Mouse (Mus musculus) embryonic facial prominence, embryonic 13.5 days (tissue): ENCODE measurements at regions not wholly inside any gene's neighbourhood (a gene's known extent, or its start where the extent isn't known, plus 50 kb on each side); places are given as distances from the start of the nearest gene placed in this dataset.
"Not testable (repeated sequence)": the region's sequence is repeated elsewhere in the genome, so short reads cannot be mapped to it uniquely, and the experiment has no call there.

Experiments
- ATAC-seq: fragments of 200-750 bp; cut with Nextera tagmentation; 2 replicates; pipeline ENCODE4 v1.8.0; 2017; ENCODE audit warnings: low read depth; ENCODE audit not compliant: insufficient number of reproducible peaks, insufficient read depth, low FRiP score, low TSS enrichment
- H3K27ac ChIP-seq: fragments of 300-500 bp; sonication (generic); 2 replicates; pipeline ENCODE4 v1.5.1; 2015; ENCODE audit warnings: moderate library complexity, mild to moderate bottlenecking, inconsistent platforms
- H3K27me3 ChIP-seq: fragments of 300-500 bp; sonication (generic); 2 replicates; pipeline ENCODE4 v1.6.1; 2015; ENCODE audit warnings: mild to moderate bottlenecking, inconsistent platforms
- H3K36me3 ChIP-seq: fragments of 300-500 bp; sonication (generic); 2 replicates; pipeline ENCODE4 v1.6.1; 2015; ENCODE audit warnings: mild to moderate bottlenecking, inconsistent platforms
- H3K4me1 ChIP-seq: fragments of 300-500 bp; sonication (generic); 2 replicates; pipeline ENCODE4 v1.6.1; 2015; ENCODE audit warnings: inconsistent platforms
- H3K4me2 ChIP-seq: fragments of 300-500 bp; sonication (generic); 2 replicates; pipeline ENCODE4 v1.6.1; 2015; ENCODE audit warnings: moderate library complexity, mild to moderate bottlenecking, inconsistent platforms
- H3K4me3 ChIP-seq: fragments of 300-500 bp; sonication (generic); 2 replicates; pipeline ENCODE4 v1.5.1; 2015; ENCODE audit warnings: mild to moderate bottlenecking, inconsistent platforms
- H3K9ac ChIP-seq: fragments of 300-500 bp; sonication (generic); 2 replicates; pipeline ENCODE4 v1.6.1; 2015; ENCODE audit warnings: mild to moderate bottlenecking, inconsistent platforms
- H3K9me3 ChIP-seq: fragments of 300-500 bp; sonication (generic); 2 replicates; pipeline ENCODE4 v1.6.1; 2016; ENCODE audit warnings: inconsistent platforms
- WGBS: fragments of 180-500 bp; shearing (Covaris S2); methylation state at CpG from one replicate; pipeline ENCODE4 v1.1.7; 2015; ENCODE audit warnings: mixed read lengths; 5-methylcytosine and 5-hydroxymethylcytosine counted together

GRCm38 (mm10) chr15:19242962-19243361 is 424.2 kb downstream of the Cdh10 start:
- H3K27ac ChIP-seq, H3K4me1 ChIP-seq, H3K27me3 ChIP-seq, H3K4me2 ChIP-seq, H3K36me3 ChIP-seq, ATAC-seq, H3K9me3 ChIP-seq, H3K4me3 ChIP-seq, H3K9ac ChIP-seq: not testable (repeated sequence)
- 63% methylated on average over 2 of the region's 2 CpGs for WGBS

GRCm38 (mm10) chr15:19247489-19247888 is 428.7 kb downstream of the Cdh10 start:
- H3K36me3 ChIP-seq, result no peaks in the 10 kb centered on the region
- no peak overlapping the region for H3K9ac ChIP-seq
- 84% methylated on average over 4 of the region's 4 CpGs for WGBS
- H3K4me2 ChIP-seq, result no peak overlapping the region
- H3K27ac ChIP-seq, result no peak overlapping the region
- no peaks in the 10 kb centered on the region for H3K27me3 ChIP-seq
- H3K9me3 ChIP-seq, result no peaks in the 10 kb centered on the region
- ATAC-seq, result no peak
- H3K4me1 ChIP-seq, result no peaks in the 10 kb centered on the region
- H3K4me3 ChIP-seq, result no peak overlapping the region

- H3K4me3 ChIP-seq, result 0 out of 2 replicates have a peak overlapping the region, but pooled peaks have one; percentile 18
- H3K27me3 ChIP-seq, result no peaks in the 10 kb centered on the region
- no peaks in the 10 kb centered on the region for H3K9me3 ChIP-seq
- H3K4me1 ChIP-seq, result no peaks in the 10 kb centered on the region
- H3K4me2 ChIP-seq, result no peak overlapping the region
- no peak overlapping the region for H3K27ac ChIP-seq
- H3K36me3 ChIP-seq, result no peaks in the 10 kb centered on the region
- H3K9ac ChIP-seq, result no peak overlapping the region
- 51% methylated on average over 10 of the region's 10 CpGs for WGBS
- no peak for ATAC-seq
These were observed 457.4 kb downstream of the Cdh10 start for GRCm38 (mm10) chr15:19275968-19276826.

- 79% methylated on average over 1 of the region's 1 CpGs for WGBS
- ATAC-seq, result no peak
- no peak overlapping the region for H3K4me3 ChIP-seq
These were observed 497.6 kb downstream of the Cdh10 start for GRCm38 (mm10) chr15:19316380-19316779.

GRCm38 (mm10) chr15:19356322-19356721 is 537.6 kb downstream of the Cdh10 start:
- WGBS, result 67% methylated on average over 1 of the region's 1 CpGs
- Histone ChIP-seq H3K9me3 (no peaks in the 10 kb centered on the region), H3K4me1 (no peaks in the 10 kb centered on the region), H3K36me3 (no peaks in the 10 kb centered on the region), H3K27ac (no peak overlapping the region), H3K4me2 (no peak overlapping the region), H3K9ac (no peak overlapping the region), H3K27me3 (no peaks in the 10 kb centered on the region), H3K4me3 (no peak overlapping the region)
- no peak for ATAC-seq

More at GRCm38 (mm10) chr15:19316380-19316779, 497.6 kb downstream of the Cdh10 start:
- Histone ChIP-seq H3K4me2 (no peak overlapping the region), H3K9ac (no peak overlapping the region), H3K27me3 (no peaks in the 10 kb centered on the region), H3K4me1 (no peaks in the 10 kb centered on the region), H3K36me3 (no peaks in the 10 kb centered on the region), H3K27ac (no peak overlapping the region), H3K9me3 (no peaks in the 10 kb centered on the region)

GRCm38 (mm10) chr15:19360650-19361049 is 541.9 kb downstream of the Cdh10 start:
- 31% methylated on average over 3 of the region's 3 CpGs for WGBS
- no peak overlapping the region for H3K27ac ChIP-seq
- H3K4me2 ChIP-seq, result no peak overlapping the region
- H3K27me3 ChIP-seq, result no peaks in the 10 kb centered on the region
- H3K4me1 ChIP-seq, result no peaks in the 10 kb centered on the region
- H3K4me3 ChIP-seq, result no peak overlapping the region
- no peak for ATAC-seq
- H3K36me3 ChIP-seq, result no peaks in the 10 kb centered on the region
- no peak overlapping the region for H3K9ac ChIP-seq
- no peaks in the 10 kb centered on the region for H3K9me3 ChIP-seq

GRCm38 (mm10) chr15:19389951-19390350 is 571.2 kb downstream of the Cdh10 start:
- ATAC-seq, result no peak
- Histone ChIP-seq H3K27ac (no peak overlapping the region), H3K36me3 (no peaks in the 10 kb centered on the region), H3K4me2 (no peak overlapping the region), H3K4me1 (no peaks in the 10 kb centered on the region), H3K4me3 (no peak overlapping the region), H3K27me3 (no peaks in the 10 kb centered on the region), H3K9me3 (no peaks in the 10 kb centered on the region), H3K9ac (no peak overlapping the region)
- 82% methylated on average over 4 of the region's 4 CpGs for WGBS

GRCm38 (mm10) chr15:19391250-19391982 is 572.7 kb downstream of the Cdh10 start:
- H3K27ac ChIP-seq, result no peak overlapping the region
- H3K4me3 ChIP-seq, result no peak overlapping the region
- no peak for ATAC-seq
- H3K4me1 ChIP-seq, result no peaks in the 10 kb centered on the region
- H3K4me2 ChIP-seq, result no peak overlapping the region
- WGBS, result 75% methylated on average over 6 of the region's 6 CpGs
- H3K36me3 ChIP-seq, result no peaks in the 10 kb centered on the region
- H3K9me3 ChIP-seq, result no peaks in the 10 kb centered on the region
- no peak overlapping the region for H3K9ac ChIP-seq
- H3K27me3 ChIP-seq, result no peaks in the 10 kb centered on the region

GRCm38 (mm10) chr15:19395681-19396080 is 576.9 kb downstream of the Cdh10 start:
- H3K4me3 ChIP-seq, result no peak overlapping the region
- no peak overlapping the region for H3K4me2 ChIP-seq
- WGBS, result 89% methylated on average over 1 of the region's 1 CpGs
- no peak overlapping the region for H3K27ac ChIP-seq
- ATAC-seq, result no peak
- no peak overlapping the region for H3K9ac ChIP-seq
- no peaks in the 10 kb centered on the region for H3K4me1 ChIP-seq
- H3K36me3 ChIP-seq, result no peaks in the 10 kb centered on the region
- H3K27me3 ChIP-seq, result no peaks in the 10 kb centered on the region
- H3K9me3 ChIP-seq, result no peaks in the 10 kb centered on the region
